Mouse (Mus musculus) embryonic facial prominence, embryonic 12.5 days (tissue): ENCODE data around the gene Kif2c. TPM values are rescaled to one million over a fixed set of nuclear protein-coding genes. Genes with fewer than 3 reads are reported as not detected.

ENCODE experiments used
- ATAC-seq: fragments of 200-750 bp; cut with Nextera tagmentation; 2 replicates; pipeline ENCODE4 v1.8.0; 2017; ENCODE audit not compliant: insufficient number of reproducible peaks, insufficient read depth, low FRiP score, low TSS enrichment
- H3K27ac ChIP-seq: fragments of 300-500 bp; sonication (generic); 2 replicates; pipeline ENCODE4 v1.5.1; 2016; ENCODE audit warnings: mild to moderate bottlenecking
- H3K27me3 ChIP-seq: fragments of 300-500 bp; sonication (generic); 2 replicates; pipeline ENCODE4 v1.6.1; 2016; ENCODE audit warnings: mild to moderate bottlenecking, moderate library complexity
- H3K36me3 ChIP-seq: fragments of 300-500 bp; sonication (generic); 2 replicates; pipeline ENCODE4 v1.6.1; 2016; ENCODE audit warnings: mild to moderate bottlenecking
- H3K4me1 ChIP-seq: fragments of 300-500 bp; sonication (generic); 2 replicates; pipeline ENCODE4 v1.6.1; 2016
- H3K4me2 ChIP-seq: fragments of 300-500 bp; sonication (generic); replicated peaks from 2 replicates; pipeline ENCODE4 v1.6.1; 2016; ENCODE audit warnings: mild to moderate bottlenecking, moderate library complexity
- H3K4me3 ChIP-seq: fragments of 300-500 bp; sonication (generic); 2 replicates; pipeline ENCODE4 v1.5.1; 2016; ENCODE audit warnings: mild to moderate bottlenecking
- H3K9ac ChIP-seq: fragments of 300-500 bp; sonication (generic); 2 replicates; pipeline ENCODE4 v1.6.1; 2016; ENCODE audit warnings: mild to moderate bottlenecking, moderate library complexity
- H3K9me3 ChIP-seq: fragments of 300-500 bp; sonication (generic); 2 replicates; pipeline ENCODE4 v1.6.1; 2016; ENCODE audit warnings: mild to moderate bottlenecking, moderate library complexity
- WGBS: fragments of 180-500 bp; shearing (Covaris S2); methylation state at CpG from one replicate; pipeline ENCODE4 v1.1.7; 2016; 5-methylcytosine and 5-hydroxymethylcytosine counted together
- microRNA-seq: library from miRNA; unstranded; fragments of <30 nt; microRNA quantifications from one replicate; pipeline ENCODE4, GENCODE M21; 2017
- polyA plus RNA-seq: library from polyadenylated mRNA; unstranded; fragments of >200 nt; fragmentation: Nextera tagmentation; extraction: Ambion mirVana; gene quantifications from 2 replicates; pipeline ENCODE4 v1.2.1, GENCODE M21; 2016

Gene Kif2c
- polyA plus RNA-seq, 1 experiment from 2014 or later: 89.5 TPM

DNA sequence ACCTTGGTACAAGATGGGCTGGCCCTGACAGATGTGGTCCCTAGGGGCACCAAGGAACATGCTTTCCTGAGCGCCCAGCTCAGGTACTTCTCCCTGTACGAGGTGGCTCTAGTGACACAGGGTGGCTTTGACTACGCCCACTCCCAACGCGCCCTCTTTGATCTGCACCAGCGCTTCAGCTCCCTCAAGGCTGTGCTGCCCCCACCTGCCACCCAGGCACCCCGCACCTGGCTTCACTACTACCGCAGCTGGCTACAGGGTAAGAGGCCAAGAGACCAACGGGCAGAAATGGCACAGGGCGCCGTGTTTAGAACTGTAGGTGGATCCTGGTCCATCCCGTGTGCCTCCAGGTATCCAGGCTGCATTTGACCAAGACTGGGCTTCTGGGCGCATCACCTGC is 72.2 kb downstream of the Kif2c start:
- peaks cover 62% of the 10 kb centered on the region for H3K36me3 ChIP-seq

More for the DNA sequence above, 72.2 kb downstream of the Kif2c start:
- H3K27me3 ChIP-seq: no peaks in the 10 kb centered on the region
- 91% methylated on average over 13 of the region's 13 CpGs for WGBS
- no peak for ATAC-seq
- no peak overlapping the region for H3K9ac ChIP-seq
- H3K9me3 ChIP-seq: no peaks in the 10 kb centered on the region
- H3K27ac ChIP-seq: no peak overlapping the region
- no peak overlapping the region for H3K4me2 ChIP-seq
- no peaks in the 10 kb centered on the region for H3K4me1 ChIP-seq
- H3K4me3 ChIP-seq: no peak overlapping the region

Small RNAs within 50 kb of the gene (microRNA-seq; reads per million reads assigned to microRNA genes)
- not detected for gene Gm22398

Other genes starting within 250 kb of the Kif2c start
- 107 and 110 TPM in 2 replicates for gene Urod, start 188.2 kb downstream of the Kif2c start, polyA plus RNA-seq
- gene Hectd3, start 187.3 kb downstream of the Kif2c start, polyA plus RNA-seq: 11.9 and 14.6 TPM in 2 replicates
- gene Eif2b3, start 163.2 kb downstream of the Kif2c start, polyA plus RNA-seq: 43.8 and 45.5 TPM in 2 replicates
- 10.4 and 12.1 TPM in 2 replicates for gene Ptch2, start 86.6 kb downstream of the Kif2c start, polyA plus RNA-seq
- gene Btbd19, start 56.9 kb downstream of the Kif2c start, polyA plus RNA-seq: 4.4 and 4.9 TPM in 2 replicates
- not detected in 2 replicates for gene Tctex1d4, start 55.8 kb downstream of the Kif2c start, polyA plus RNA-seq
- gene Plk3, start 48.7 kb downstream of the Kif2c start, polyA plus RNA-seq: 5.0 and 5.5 TPM in 2 replicates
- gene Rps8, start 26.4 kb downstream of the Kif2c start, polyA plus RNA-seq: 804 and 834 TPM in 2 replicates
- gene Tmem53, start 69.3 kb upstream of the Kif2c start, polyA plus RNA-seq: 11.3 and 11.8 TPM in 2 replicates
- gene Armh1, start 69.5 kb upstream of the Kif2c start, polyA plus RNA-seq: 0.64 and 1.3 TPM in 2 replicates